In the genomic region with DNA sequence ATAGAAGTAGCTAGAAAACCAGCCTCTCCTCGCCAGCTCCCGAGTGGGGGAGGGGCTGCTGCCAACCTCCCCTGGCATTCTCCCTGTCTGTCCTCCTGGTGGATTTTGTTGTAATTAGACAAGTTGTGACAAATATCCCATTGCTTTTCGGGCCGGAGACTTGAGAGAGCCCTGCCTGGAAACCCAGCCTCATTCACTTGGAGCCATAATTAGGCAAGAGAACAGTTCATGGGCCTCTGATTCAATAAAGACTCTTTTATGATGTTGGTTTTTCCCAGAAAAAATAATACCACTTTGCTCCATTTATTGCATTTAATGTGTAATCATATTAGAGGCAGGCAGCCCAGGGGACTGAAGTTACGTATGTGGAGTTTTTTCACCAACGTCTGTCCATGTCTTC, we compare ENCODE assay signal across 26 mouse cellular contexts.
DNase-seq lines count a peak whose midpoint lies in the region; ATAC-seq and TF ChIP-seq lines count a peak whose summit lies in the region.
"Had no signal": no experiment of that assay in that cellular context is flagged by ENCODE, and none has a peak within 500 bp of the region (broad histone marks: within the 10 kb centered on the region; RNA-seq: fewer than 3 reads in every experiment).

No protein-coding gene starts in this region.

- H3K4me1 ChIP-seq in forebrain, embryonic 14.5 days (ENCODE audit: control insufficient read depth, insufficient read depth, low read length) = peaks cover 14% of the 10 kb centered on the region
- peaks cover 45% of the 10 kb centered on the region for H3K4me1 ChIP-seq in forebrain, embryonic 10.5 days
- peaks cover 62% of the 10 kb centered on the region for H3K4me1 ChIP-seq in liver, adult 2 months (ENCODE audit: control insufficient read depth, insufficient read depth, low read length)
- H3K4me1 ChIP-seq in stomach, postnatal 0 days (replicated peaks; ENCODE audit: control insufficient read depth, insufficient read depth) = peaks cover 18% of the 10 kb centered on the region
- H3K4me1 ChIP-seq: midbrain, embryonic 15.5 days had no signal

- no peak for TF ChIP-seq EP300 in stomach, postnatal 0 days (optimal IDR thresholded peaks at IDR 0.05)

- peak; percentile 63 for ATAC-seq in forebrain, embryonic 14.5 days
- ATAC-seq in stomach, postnatal 0 days (ENCODE audit: low FRiP score, low TSS enrichment) = no peak
- ATAC-seq: CD4-positive, CD25-positive, alpha-beta regulatory T cell, adult 4 months; forebrain, embryonic 16.5 days; inflammation-experienced regulatory T-cells, adult 6 months; midbrain, embryonic 15.5 days had no signal

- peak; percentile 68 for DNase-seq in forebrain, embryonic 14.5 days (ENCODE audit: low spot score)
- DNase-seq in forebrain, embryonic 10.5 days (ENCODE audit: extremely low spot score, low spot score) = no peak
- peak; percentile 41 for DNase-seq in liver, adult 2 months (ENCODE audit: extremely low read depth, low read depth, low spot score)
- DNase-seq in liver = no peak
- DNase-seq in fat pad, adult 2 months (ENCODE audit: extremely low read depth, low read depth, low spot score) = peak; percentile 86
- DNase-seq in stomach, postnatal 0 days (ENCODE audit: low spot score) = no peak
- no peak for DNase-seq in lung, postnatal 10 days
- DNase-seq in cerebellum, adult 18-20 months = no peak
- DNase-seq: cerebellum, adult 11 months; cerebellum, adult 9-11 months; embryo, embryonic 11 days; heart, postnatal 14 days; kidney, adult 2 months; kidney, postnatal 4 days; layer of hippocampus, adult 9-11 months; liver, embryonic 13.5 days; right cerebral cortex, adult 18-20 months had no signal

- H3K27me3 ChIP-seq in forebrain, embryonic 14.5 days (replicated peaks; ENCODE audit: control insufficient read depth, insufficient read depth, low read length) = peaks cover 7% of the 10 kb centered on the region; the same call in 1 of the 2 replicates
- peaks cover 18% of the 10 kb centered on the region for H3K27me3 ChIP-seq in forebrain, embryonic 10.5 days (ENCODE audit: poor library complexity, severe bottlenecking)
- no peaks in the 10 kb centered on the region for H3K27me3 ChIP-seq in liver, adult 2 months (ENCODE audit: control insufficient read depth, insufficient read depth, low read length)
- H3K27me3 ChIP-seq in stomach, postnatal 0 days (ENCODE audit: control insufficient read depth, insufficient read depth, low read length) = no peaks in the 10 kb centered on the region

- no peak overlapping the region for H3K9ac ChIP-seq in forebrain, embryonic 14.5 days (ENCODE audit: low read length)
- H3K9ac ChIP-seq in liver, adult 2 months (ENCODE audit: low read depth, low read length) = 0 out of 2 replicates have a peak overlapping the region, but pooled peaks have one; percentile 22
- H3K9ac ChIP-seq in stomach, postnatal 0 days (ENCODE audit: low read length) = no peak overlapping the region
- H3K9ac ChIP-seq: embryonic facial prominence, embryonic 12.5 days; hindbrain, embryonic 15.5 days; liver, embryonic 13.5 days; midbrain, embryonic 15.5 days had no signal

- no peaks in the 10 kb centered on the region for H3K36me3 ChIP-seq in forebrain, embryonic 14.5 days (ENCODE audit: control insufficient read depth, insufficient read depth, low read length)
- no peaks in the 10 kb centered on the region for H3K36me3 ChIP-seq in forebrain, embryonic 10.5 days (replicated peaks)
- H3K36me3 ChIP-seq in liver, adult 2 months (ENCODE audit: control insufficient read depth, insufficient read depth, low read length) = no peaks in the 10 kb centered on the region
- H3K36me3 ChIP-seq in stomach, postnatal 0 days (ENCODE audit: control insufficient read depth, insufficient read depth, low read length) = 0 out of 2 replicates have a peak, but pooled peaks cover 2% of the 10 kb centered on the region
- H3K36me3 ChIP-seq: embryonic facial prominence, embryonic 12.5 days; hindbrain, embryonic 10.5 days; hindbrain, embryonic 15.5 days; liver, embryonic 13.5 days; midbrain, embryonic 10.5 days; midbrain, embryonic 15.5 days had no signal

- H3K27ac ChIP-seq in forebrain, embryonic 14.5 days (ENCODE audit: low read depth, low read length) = 0 out of 2 replicates have a peak overlapping the region, but pooled peaks have one; percentile 29
- no peak overlapping the region for H3K27ac ChIP-seq in forebrain, embryonic 10.5 days
- H3K27ac ChIP-seq in liver, adult 2 months (replicated peaks; ENCODE audit: insufficient read depth, low read depth, low read length) = peak overlapping the region; percentile 83
- H3K27ac ChIP-seq in stomach, postnatal 0 days (replicated peaks) = peak overlapping the region; percentile 45; the same call in 1 of the 2 replicates
- H3K27ac ChIP-seq: embryonic facial prominence, embryonic 12.5 days; hindbrain, embryonic 10.5 days; hindbrain, embryonic 15.5 days; kidney, postnatal 0 days; liver, embryonic 13.5 days; midbrain, embryonic 10.5 days; midbrain, embryonic 15.5 days had no signal

- no peaks in the 10 kb centered on the region for H3K9me3 ChIP-seq in forebrain, embryonic 14.5 days (replicated peaks; ENCODE audit: control insufficient read depth, low read length)
- no peaks in the 10 kb centered on the region for H3K9me3 ChIP-seq in forebrain, embryonic 10.5 days
- no peaks in the 10 kb centered on the region for H3K9me3 ChIP-seq in stomach, postnatal 0 days (ENCODE audit: control insufficient read depth, low read length)
- H3K9me3 ChIP-seq: embryonic facial prominence, embryonic 12.5 days; hindbrain, embryonic 10.5 days; hindbrain, embryonic 15.5 days; liver, embryonic 13.5 days; midbrain, embryonic 10.5 days; midbrain, embryonic 15.5 days had no signal

- TF ChIP-seq POLR2A in liver, adult 2 months (IDR thresholded peaks at IDR 0.05; ENCODE audit: extremely low read depth, insufficient read depth, low read length) = no peak

- 17% methylated on average over 6 of the region's 6 CpGs for WGBS in forebrain, embryonic 14.5 days
- 71% methylated on average over 6 of the region's 6 CpGs for WGBS in forebrain, embryonic 10.5 days
- WGBS in liver, adult 2 months = 26% methylated on average over 6 of the region's 6 CpGs
- WGBS in stomach, postnatal 0 days = 58% methylated on average over 6 of the region's 6 CpGs

- no peak overlapping the region for H3K4me2 ChIP-seq in forebrain, embryonic 14.5 days (ENCODE audit: low read length)
- no peak overlapping the region for H3K4me2 ChIP-seq in stomach, postnatal 0 days (replicated peaks; ENCODE audit: low read depth)
- H3K4me2 ChIP-seq: embryonic facial prominence, embryonic 12.5 days; hindbrain, embryonic 15.5 days; liver, embryonic 13.5 days; midbrain, embryonic 15.5 days had no signal

- peaks cover 22% of the 10 kb centered on the region; the same call in 1 of the 2 replicates for H3K79me2 ChIP-seq in liver, adult 2 months (ENCODE audit: control insufficient read depth, insufficient read depth, low read length)

- TF ChIP-seq CTCF in liver, adult 2 months (IDR thresholded peaks at IDR 0.05; ENCODE audit: low read depth, low read length) = no peak
- no peak for TF ChIP-seq CTCF in stomach, postnatal 0 days (IDR thresholded peaks at IDR 0.05; ENCODE audit: low read depth)

- no peak overlapping the region for H3K4me3 ChIP-seq in forebrain, embryonic 14.5 days (ENCODE audit: low read depth, low read length)
- no peak overlapping the region for H3K4me3 ChIP-seq in forebrain, embryonic 10.5 days
- no peak overlapping the region for H3K4me3 ChIP-seq in liver, adult 2 months (ENCODE audit: insufficient read depth, low read depth, low read length)
- H3K4me3 ChIP-seq in stomach, postnatal 0 days (ENCODE audit: low read depth, low read length) = no peak overlapping the region
- H3K4me3 ChIP-seq: embryonic facial prominence, embryonic 12.5 days; hindbrain, embryonic 10.5 days; hindbrain, embryonic 15.5 days; liver, embryonic 13.5 days; midbrain, embryonic 10.5 days; midbrain, embryonic 15.5 days had no signal

Comparison
In these comparisons a context has a peak if more than half of its experiments do, and no peak if none do; other contexts are left out.
1. DNase-seq: peak in forebrain, embryonic 14.5 days (single experiment), liver, adult 2 months (single experiment) and fat pad, adult 2 months (single experiment); none in forebrain, embryonic 10.5 days (single experiment), liver (single experiment), stomach, postnatal 0 days (single experiment), lung, postnatal 10 days (single experiment) and cerebellum, adult 18-20 months (0 of 2).